8 mouse cellular contexts compared by ENCODE assay signal in the genomic region with DNA sequence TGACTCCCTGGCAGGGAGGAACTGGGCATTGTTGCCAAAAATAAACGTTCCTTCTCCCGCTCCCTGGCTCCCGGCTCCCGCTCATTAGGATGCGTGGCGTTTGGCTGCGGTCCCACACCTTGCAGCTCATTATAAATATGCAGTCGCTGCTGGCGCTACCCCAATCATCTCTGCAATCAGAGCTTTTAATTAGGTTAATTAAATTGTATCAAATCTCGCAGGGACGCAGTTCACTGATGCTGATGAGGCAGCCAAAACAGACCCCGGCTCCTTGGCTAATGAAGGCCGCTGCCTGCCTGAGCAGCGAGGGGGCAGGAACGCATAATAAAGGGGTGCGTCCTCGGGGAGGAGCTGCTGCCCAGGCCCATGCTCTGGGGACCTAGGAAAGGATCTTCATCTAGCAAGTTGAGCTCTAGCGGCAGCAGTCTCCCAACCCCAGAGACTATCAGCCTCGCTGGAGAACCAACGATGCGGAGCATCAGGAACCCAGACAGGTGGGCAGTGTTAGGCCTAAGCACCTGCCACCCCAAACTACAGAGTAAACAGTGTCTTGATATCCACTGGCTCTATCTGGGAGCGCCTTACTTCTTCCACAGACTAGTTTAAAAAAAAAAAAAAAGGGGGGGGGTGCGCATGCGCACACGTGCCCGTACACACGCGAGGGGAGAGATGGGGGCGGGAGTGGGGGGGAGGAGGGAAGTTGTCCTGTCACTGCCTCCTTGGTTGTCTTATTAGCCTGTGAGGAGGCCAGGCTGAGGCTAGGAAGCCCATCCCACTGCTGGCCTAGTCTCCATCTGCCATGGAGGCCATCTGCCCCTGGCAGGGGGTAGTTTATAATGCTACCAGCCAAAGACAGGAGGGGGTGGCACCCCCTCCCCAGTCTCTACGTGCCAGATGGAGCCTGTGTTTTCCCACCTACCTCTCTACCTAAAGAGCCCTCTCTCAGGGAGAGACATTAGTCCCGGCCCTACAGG. TPM values are rescaled to one million over a fixed set of nuclear protein-coding genes. Genes with fewer than 3 reads are reported as not detected.
DNase-seq lines count a peak whose midpoint lies in the region; ATAC-seq and TF ChIP-seq lines count a peak whose summit lies in the region.

No protein-coding gene starts in this region.

- peak; percentile 31 to 57 for DNase-seq in frontal cortex, postnatal 10 days (ENCODE audit: low spot score in 2 of 2)
- DNase-seq in frontal cortex, postnatal 14 days (ENCODE audit: low spot score in 2 of 2): no peak
- no peak for DNase-seq in testis, postnatal 10 days (ENCODE audit: low spot score)
- peak; percentile 45 for DNase-seq in limb, embryonic 11.5 days (ENCODE audit: low spot score)
- DNase-seq in urinary bladder, adult 18-20 months (ENCODE audit: low spot score in 2 of 2): no peak
- no peak for DNase-seq in spleen, adult 12 weeks (ENCODE audit: low spot score)

- H3K4me1 ChIP-seq in testis, adult 2 months (ENCODE audit: control insufficient read depth, insufficient read depth, low read length): peaks cover 16% of the 10 kb centered on the region
- H3K4me1 ChIP-seq in limb, embryonic 11.5 days (ENCODE audit: control insufficient read depth, insufficient read depth, low read length): peaks cover 17% of the 10 kb centered on the region
- H3K4me1 ChIP-seq in stomach, embryonic 16.5 days (ENCODE audit: control insufficient read depth, insufficient read depth, low read length): 0 out of 2 replicates have a peak, but pooled peaks cover 6% of the 10 kb centered on the region

- H3K36me3 ChIP-seq in testis, adult 2 months (ENCODE audit: control insufficient read depth, insufficient read depth, low read length): no peaks in the 10 kb centered on the region
- H3K36me3 ChIP-seq in limb, embryonic 11.5 days (ENCODE audit: control insufficient read depth, insufficient read depth, low read length): 0 out of 2 replicates have a peak, but pooled peaks cover 3% of the 10 kb centered on the region
- peaks cover 4% of the 10 kb centered on the region; the same call in 1 of the 2 replicates for H3K36me3 ChIP-seq in stomach, embryonic 16.5 days (ENCODE audit: control insufficient read depth, insufficient read depth, low read length)

- 2% methylated on average over 29 of the region's 31 CpGs for WGBS in limb, embryonic 11.5 days
- WGBS in stomach, embryonic 16.5 days: 6% methylated on average over 28 of the region's 31 CpGs

- H3K9me3 ChIP-seq in limb, embryonic 11.5 days (ENCODE audit: control insufficient read depth, low read length): no peaks in the 10 kb centered on the region
- H3K9me3 ChIP-seq in stomach, embryonic 16.5 days (replicated peaks; ENCODE audit: control insufficient read depth, low read length): no peaks in the 10 kb centered on the region

- H3K27ac ChIP-seq in testis, adult 2 months (ENCODE audit: control insufficient read depth, insufficient read depth, low read depth, low read length): no peak overlapping the region
- no peak overlapping the region for H3K27ac ChIP-seq in limb, embryonic 11.5 days (replicated peaks; ENCODE audit: low read depth, low read length)
- H3K27ac ChIP-seq in stomach, embryonic 16.5 days (ENCODE audit: low read length): no peak overlapping the region

- ATAC-seq in limb, embryonic 11.5 days (ENCODE audit: insufficient number of reproducible peaks, low FRiP score, low TSS enrichment, low read depth): no peak
- ATAC-seq in stomach, embryonic 16.5 days (ENCODE audit: insufficient read depth, low FRiP score): no peak; the same call in 1 of the 2 replicates

- no peak overlapping the region for H3K9ac ChIP-seq in limb, embryonic 11.5 days (ENCODE audit: low read length)
- peak overlapping the region; percentile 38; the same call in 1 of the 2 replicates for H3K9ac ChIP-seq in stomach, embryonic 16.5 days (ENCODE audit: low read length)

- TF ChIP-seq POLR2A in testis, adult 2 months (IDR thresholded peaks at IDR 0.05; ENCODE audit: control insufficient read depth, low read depth, low read length): no peak

- H3K27me3 ChIP-seq in testis, adult 2 months (ENCODE audit: control insufficient read depth, insufficient read depth, low read length): no peaks in the 10 kb centered on the region
- H3K27me3 ChIP-seq in limb, embryonic 11.5 days (ENCODE audit: control insufficient read depth, insufficient read depth, low read length): peaks cover 13% of the 10 kb centered on the region; the same call in 1 of the 2 replicates
- peaks cover 14% of the 10 kb centered on the region; the same call in 1 of the 2 replicates for H3K27me3 ChIP-seq in stomach, embryonic 16.5 days (ENCODE audit: control insufficient read depth, insufficient read depth, low read length)

- H3K4me2 ChIP-seq in limb, embryonic 11.5 days (ENCODE audit: low read depth, severe bottlenecking): peak overlapping the region; percentile 38
- peak overlapping the region; percentile 16; the same call in 1 of the 2 replicates for H3K4me2 ChIP-seq in stomach, embryonic 16.5 days (ENCODE audit: low read depth, low read length)

- peak overlapping the region; percentile 62 for H3K4me3 ChIP-seq in testis, adult 2 months (ENCODE audit: control insufficient read depth, low read depth, low read length)
- peak overlapping the region; percentile 10 for H3K4me3 ChIP-seq in limb, embryonic 11.5 days (ENCODE audit: low read depth, low read length)
- H3K4me3 ChIP-seq in stomach, embryonic 16.5 days (replicated peaks; ENCODE audit: low read length): no peak overlapping the region

- no peak for TF ChIP-seq CTCF in testis, adult 2 months (IDR thresholded peaks at IDR 0.05; ENCODE audit: control insufficient read depth, insufficient read depth, insufficient replicate concordance, low read depth, low read length)

RNA-seq across cellular contexts. Expression of a gene that starts 16.0 kb away (rescaled TPM):
- 0.22 and 0.32 TPM in 2 replicates for polyA plus RNA-seq in testis, adult 2 months (2012; rRNA removed)
- polyA plus RNA-seq in limb, embryonic 11.5 days (2014; fragmentation: Nextera tagmentation; extraction: Ambion mirVana): 0.27 and 0.60 TPM in 2 replicates
- polyA plus RNA-seq in stomach, embryonic 16.5 days (2015; fragmentation: Nextera tagmentation; extraction: Ambion mirVana): 0.13 and 0.14 TPM in 2 replicates

RNA-seq across cellular contexts. Expression of a gene that starts 20.8 kb away (rescaled TPM):
- polyA plus RNA-seq in testis, adult 2 months (2012; rRNA removed): 4.3 and 4.8 TPM in 2 replicates
- 78.9 TPM in 2 replicates for polyA plus RNA-seq in limb, embryonic 11.5 days (2014; fragmentation: Nextera tagmentation; extraction: Ambion mirVana)
- polyA plus RNA-seq in stomach, embryonic 16.5 days (2015; fragmentation: Nextera tagmentation; extraction: Ambion mirVana): 85.7 and 88.8 TPM in 2 replicates

RNA-seq across cellular contexts. Expression of a gene that starts 27.9 kb away (rescaled TPM):
- 1.2 and 1.6 TPM in 2 replicates for polyA plus RNA-seq in testis, adult 2 months (2012; rRNA removed)
- 11.5 and 11.6 TPM in 2 replicates for polyA plus RNA-seq in limb, embryonic 11.5 days (2014; fragmentation: Nextera tagmentation; extraction: Ambion mirVana)
- polyA plus RNA-seq in stomach, embryonic 16.5 days (2015; fragmentation: Nextera tagmentation; extraction: Ambion mirVana): 10.1 and 10.8 TPM in 2 replicates

RNA-seq across cellular contexts. Expression of a gene that starts 41.9 kb away (rescaled TPM):
- 24.2 and 24.7 TPM in 2 replicates for polyA plus RNA-seq in testis, adult 2 months (2012; rRNA removed)
- 250 and 252 TPM in 2 replicates for polyA plus RNA-seq in limb, embryonic 11.5 days (2014; fragmentation: Nextera tagmentation; extraction: Ambion mirVana)
- polyA plus RNA-seq in stomach, embryonic 16.5 days (2015; fragmentation: Nextera tagmentation; extraction: Ambion mirVana): 114 and 118 TPM in 2 replicates

Comparison
In these comparisons a context has a peak if more than half of its experiments do, and no peak if none do; other contexts are left out.
1. DNase-seq: peak in frontal cortex, postnatal 10 days (2 of 2) and limb, embryonic 11.5 days (single experiment); none in frontal cortex, postnatal 14 days (0 of 2), testis, postnatal 10 days (single experiment), urinary bladder, adult 18-20 months (0 of 2) and spleen, adult 12 weeks (single experiment).
2. RNA of a gene that starts 20.8 kb away (polyA plus RNA-seq): 85.7 to 88.8 TPM in stomach, embryonic 16.5 days and 78.9 TPM in limb, embryonic 11.5 days; 4.3 to 4.8 TPM in testis, adult 2 months; every median in the first group is over 10 times any median in the second.